Mouse (Mus musculus): ENCODE results near the gene Dnm3. TPM values are rescaled to one million over a fixed set of nuclear protein-coding genes. Genes with fewer than 3 reads are reported as not detected.
A peak's percentile ranks its signal among the peaks of the same experiment; 100 is the strongest.

Gene Dnm3
- polyA plus RNA-seq, 1 experiment from 2014 or later = 18.7 TPM

DNA sequence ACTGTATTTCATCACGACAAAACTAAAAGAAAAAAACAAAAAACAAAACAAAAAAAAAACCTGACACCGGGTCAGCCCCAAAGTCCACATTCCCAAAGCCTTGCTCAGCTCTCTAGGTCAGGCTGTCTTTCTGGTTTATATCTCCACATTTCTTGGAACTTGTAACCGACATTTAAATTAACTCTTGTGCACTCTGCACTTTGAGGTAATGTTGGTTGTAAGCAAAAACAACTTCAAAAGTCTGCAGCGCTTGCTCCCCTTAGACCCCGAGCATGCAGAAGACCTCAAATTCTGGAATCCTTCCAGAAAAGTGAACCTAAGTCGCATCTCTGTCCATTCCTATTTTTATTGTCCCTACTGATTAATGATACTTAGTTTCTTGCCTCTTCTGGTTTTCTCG is 297.4 kb downstream of the Dnm3 start:
- Histone ChIP-seq H3K36me3 (no peaks in the 10 kb centered on the region), H3K9me3 (no peaks in the 10 kb centered on the region), H3K9ac (replicated peaks) (no peak overlapping the region), H3K4me3 (replicated peaks) (no peak overlapping the region), H3K27me3 (no peaks in the 10 kb centered on the region), H3K4me2 (no peak overlapping the region), H3K4me1 (replicated peaks) (peaks cover 47% of the 10 kb centered on the region), H3K27ac (peak overlapping the region; percentile 59)
- 57% methylated on average over 7 of the region's 7 CpGs for WGBS
- no peak for ATAC-seq (ENCODE audit: insufficient number of reproducible peaks, insufficient read depth, low FRiP score, low TSS enrichment, low read depth)

DNA sequence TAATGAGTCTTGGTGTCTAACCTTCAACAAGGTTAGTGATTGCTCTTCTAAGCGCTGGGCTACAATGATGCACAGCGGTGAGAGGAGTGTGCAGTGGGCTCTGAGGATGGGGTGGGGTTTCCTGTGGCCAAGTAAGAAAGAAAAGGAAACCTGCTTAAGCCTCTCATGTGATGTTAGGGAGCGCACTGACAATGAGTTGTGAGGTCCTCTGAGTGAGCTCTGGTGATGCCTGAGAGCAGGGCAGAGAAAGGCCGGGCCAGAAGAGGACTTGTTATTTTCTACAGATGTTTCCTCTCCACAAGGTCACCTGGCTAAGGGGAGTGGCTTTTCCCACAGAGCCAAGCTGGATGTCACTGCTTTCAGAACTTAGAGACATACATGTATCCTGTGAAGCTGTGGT is 298.4 kb downstream of the Dnm3 start:
- H3K27me3 ChIP-seq = no peaks in the 10 kb centered on the region
- no peak overlapping the region for H3K4me2 ChIP-seq
- no peak overlapping the region for H3K4me3 ChIP-seq (replicated peaks)
- 84% methylated on average over 4 of the region's 4 CpGs for WGBS
- peak overlapping the region; percentile 59; the same call in 1 of the 2 replicates for H3K27ac ChIP-seq
- H3K9me3 ChIP-seq = no peaks in the 10 kb centered on the region
- H3K36me3 ChIP-seq = no peaks in the 10 kb centered on the region
- H3K9ac ChIP-seq (replicated peaks) = no peak overlapping the region
- no peak for ATAC-seq (ENCODE audit: insufficient number of reproducible peaks, insufficient read depth, low FRiP score, low TSS enrichment, low read depth)
- H3K4me1 ChIP-seq (replicated peaks) = peaks cover 38% of the 10 kb centered on the region

DNA sequence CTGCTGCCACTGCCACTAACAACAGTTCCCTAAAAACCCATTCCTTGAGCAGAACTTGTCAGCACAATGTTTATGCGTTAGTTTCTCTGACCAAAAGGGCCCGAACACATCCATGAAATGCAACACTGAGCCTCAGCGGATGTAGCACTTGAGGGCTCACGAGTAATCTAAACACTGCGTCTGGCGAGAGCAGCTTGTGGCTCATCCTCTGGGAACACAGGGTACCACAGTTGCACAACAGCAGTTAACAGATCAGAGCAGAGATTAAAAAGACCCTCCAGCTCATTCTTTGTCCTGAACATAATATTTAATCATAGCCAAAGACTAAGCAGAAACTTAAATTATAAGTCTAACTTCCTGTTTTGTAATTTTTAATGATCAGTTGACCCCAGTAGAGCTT is 305.0 kb downstream of the Dnm3 start:
- WGBS = 66% methylated on average over 6 of the region's 6 CpGs

DNA sequence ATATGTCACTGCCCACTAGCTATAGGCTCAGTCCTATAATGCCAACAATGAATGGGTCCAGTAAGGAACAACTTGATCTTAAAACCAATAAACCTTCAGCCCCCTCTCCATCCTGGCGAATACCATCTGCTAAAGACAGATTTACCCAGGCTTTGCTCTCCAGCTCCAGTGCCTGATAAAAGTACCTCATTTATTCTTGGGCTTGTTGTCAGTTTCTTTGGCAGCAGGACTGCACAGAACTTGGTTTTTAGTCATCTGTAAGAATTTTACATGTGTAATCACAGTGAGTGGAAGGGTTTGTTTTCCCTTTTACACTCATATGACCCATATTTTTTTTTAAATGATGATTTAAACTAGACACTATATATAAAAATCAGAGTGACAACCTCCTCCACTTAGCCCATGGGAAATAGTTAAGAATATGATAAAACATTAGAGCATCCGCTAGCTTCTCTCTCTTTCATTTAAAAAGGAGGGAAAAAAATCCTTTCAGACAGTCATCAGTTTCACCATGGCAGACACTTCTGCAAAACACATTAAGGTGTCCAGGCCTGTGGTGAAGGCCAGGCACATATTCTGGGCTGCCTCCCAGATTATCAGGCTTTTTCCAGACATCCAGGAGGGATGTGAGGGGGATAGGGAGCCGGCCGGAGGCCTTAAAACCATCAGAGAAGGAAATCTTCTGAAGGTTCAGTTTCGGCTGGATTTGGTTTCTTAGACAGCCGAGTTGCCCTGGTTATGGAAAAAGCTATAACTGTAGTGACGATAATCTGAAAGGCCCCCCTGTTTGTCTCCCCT is 313.9 kb downstream of the Dnm3 start:
- WGBS = 52% methylated on average over 7 of the region's 7 CpGs
- Histone ChIP-seq H3K9me3 (no peaks in the 10 kb centered on the region), H3K4me2 (no peak overlapping the region), H3K4me3 (replicated peaks) (no peak overlapping the region), H3K27me3 (no peaks in the 10 kb centered on the region), H3K4me1 (replicated peaks) (peaks cover 24% of the 10 kb centered on the region), H3K36me3 (no peaks in the 10 kb centered on the region), H3K27ac (peak overlapping the region; percentile 57), H3K9ac (replicated peaks) (no peak overlapping the region)
- no peak for ATAC-seq (ENCODE audit: insufficient number of reproducible peaks, insufficient read depth, low FRiP score, low TSS enrichment, low read depth)

More for the DNA sequence above, 305.0 kb downstream of the Dnm3 start:
- Histone ChIP-seq H3K36me3 (no peaks in the 10 kb centered on the region), H3K27me3 (no peaks in the 10 kb centered on the region), H3K27ac (no peak overlapping the region), H3K9me3 (no peaks in the 10 kb centered on the region), H3K9ac (replicated peaks) (no peak overlapping the region), H3K4me2 (no peak overlapping the region), H3K4me1 (replicated peaks) (peaks cover 8% of the 10 kb centered on the region; the same call in 1 of the 2 replicates), H3K4me3 (replicated peaks) (no peak overlapping the region)
- ATAC-seq (ENCODE audit: insufficient number of reproducible peaks, insufficient read depth, low FRiP score, low TSS enrichment, low read depth) = no peak

DNA sequence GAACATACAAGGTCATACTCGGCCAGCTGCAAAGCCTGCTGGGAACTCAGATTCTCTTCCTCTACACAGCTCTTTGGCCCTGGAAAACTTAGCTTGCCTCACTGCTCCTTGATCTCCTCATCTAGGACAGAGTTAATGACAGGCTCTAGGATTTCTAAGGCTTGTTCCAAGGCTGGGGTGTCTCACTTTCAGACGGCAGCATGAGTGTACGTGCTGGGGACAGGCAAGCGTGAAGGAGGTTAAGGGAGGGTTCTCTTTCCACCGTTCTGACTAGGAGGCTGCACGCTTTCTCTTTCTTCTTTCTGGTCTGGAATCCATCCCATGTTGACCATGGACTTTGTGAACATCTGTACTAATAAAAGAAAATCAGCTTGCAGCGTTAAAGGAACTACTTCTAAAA is 315.2 kb downstream of the Dnm3 start:
- Histone ChIP-seq H3K27ac (peak overlapping the region; percentile 57), H3K27me3 (no peaks in the 10 kb centered on the region), H3K36me3 (no peaks in the 10 kb centered on the region), H3K4me3 (replicated peaks) (no peak overlapping the region), H3K4me1 (replicated peaks) (peaks cover 35% of the 10 kb centered on the region), H3K9ac (replicated peaks) (no peak overlapping the region), H3K4me2 (no peak overlapping the region), H3K9me3 (no peaks in the 10 kb centered on the region)
- 80% methylated on average over 7 of the region's 7 CpGs for WGBS
- ATAC-seq (ENCODE audit: insufficient number of reproducible peaks, insufficient read depth, low FRiP score, low TSS enrichment, low read depth) = no peak

DNA sequence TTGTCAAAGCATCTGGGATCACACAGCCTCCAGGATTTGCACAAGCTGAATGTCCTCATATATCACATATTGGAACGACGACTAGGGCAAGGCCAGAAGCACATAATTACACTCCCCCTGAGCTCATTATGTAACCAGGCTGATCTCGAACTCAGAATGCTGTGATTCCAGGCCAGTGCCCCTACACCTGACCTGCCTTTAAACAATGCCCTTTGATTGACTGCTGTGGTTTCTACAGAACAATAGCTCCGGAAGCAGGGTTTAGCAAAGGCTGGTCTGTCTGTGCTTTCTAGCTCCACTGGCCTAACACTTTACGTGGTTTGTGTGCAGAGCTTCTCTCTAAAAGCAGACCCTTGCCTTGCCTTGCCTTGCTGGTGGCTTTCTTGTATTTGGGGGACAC is 315.6 kb downstream of the Dnm3 start:
- H3K4me3 ChIP-seq (replicated peaks) = no peak overlapping the region
- 47% methylated on average over 5 of the region's 5 CpGs for WGBS
- ATAC-seq (ENCODE audit: insufficient number of reproducible peaks, insufficient read depth, low FRiP score, low TSS enrichment, low read depth) = no peak
- no peak overlapping the region for H3K4me2 ChIP-seq
- H3K9ac ChIP-seq (replicated peaks) = no peak overlapping the region
- H3K9me3 ChIP-seq = no peaks in the 10 kb centered on the region
- peak overlapping the region; percentile 57 for H3K27ac ChIP-seq
- no peaks in the 10 kb centered on the region for H3K27me3 ChIP-seq
- H3K4me1 ChIP-seq (replicated peaks) = peaks cover 35% of the 10 kb centered on the region
- no peaks in the 10 kb centered on the region for H3K36me3 ChIP-seq

DNA sequence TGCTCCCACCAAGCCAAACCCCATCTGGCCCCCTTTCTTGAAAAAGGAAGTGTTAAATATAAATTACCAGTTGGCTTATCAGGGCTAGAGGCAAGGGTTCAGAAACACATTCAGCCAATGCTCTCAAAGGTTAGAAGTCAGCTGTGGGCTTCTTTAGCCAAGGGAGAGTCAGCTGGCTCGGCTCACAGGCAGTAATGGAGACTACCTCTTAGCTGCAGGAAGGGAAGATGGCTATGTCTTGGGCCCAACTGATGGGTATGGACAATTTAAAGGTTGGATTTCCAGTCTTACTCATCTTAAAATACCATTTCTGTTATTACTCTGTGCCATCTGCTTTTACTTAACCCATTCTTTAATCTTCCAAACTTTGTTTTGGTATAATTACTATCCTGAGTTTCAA is 317.1 kb downstream of the Dnm3 start:
- H3K4me2 ChIP-seq = no peak overlapping the region
- H3K9ac ChIP-seq (replicated peaks) = no peak overlapping the region
- no peaks in the 10 kb centered on the region for H3K36me3 ChIP-seq
- H3K27me3 ChIP-seq = no peaks in the 10 kb centered on the region
- 34% methylated on average over 1 of the region's 1 CpGs for WGBS
- no peaks in the 10 kb centered on the region for H3K9me3 ChIP-seq
- no peak overlapping the region for H3K4me3 ChIP-seq (replicated peaks)
- peak overlapping the region; percentile 23; the same call in 1 of the 2 replicates for H3K27ac ChIP-seq
- H3K4me1 ChIP-seq (replicated peaks) = peaks cover 35% of the 10 kb centered on the region
- no peak for ATAC-seq (ENCODE audit: insufficient number of reproducible peaks, insufficient read depth, low FRiP score, low TSS enrichment, low read depth)

DNA sequence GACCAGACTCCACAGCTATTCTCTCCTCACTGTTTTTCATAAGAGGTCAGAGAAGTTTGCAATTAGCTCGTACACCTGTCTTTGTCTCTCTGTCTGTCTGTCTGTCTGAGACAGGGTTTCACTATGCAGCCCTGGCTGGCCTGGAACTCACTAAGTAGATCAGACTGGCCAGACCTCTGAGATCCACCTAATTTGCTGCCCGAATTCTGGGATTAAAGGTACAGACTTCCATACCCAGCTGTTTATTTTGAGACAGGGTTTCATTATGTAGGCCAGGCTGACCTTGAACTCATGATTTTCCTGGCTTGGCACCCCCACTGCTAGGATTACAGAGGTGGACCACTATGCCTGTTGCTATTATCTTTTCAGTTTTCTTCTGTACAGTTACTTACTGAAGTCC is 319.3 kb downstream of the Dnm3 start:
- no peak for ATAC-seq (ENCODE audit: insufficient number of reproducible peaks, insufficient read depth, low FRiP score, low TSS enrichment, low read depth)
- Histone ChIP-seq H3K27ac (peak overlapping the region; percentile 56; the same call in 1 of the 2 replicates), H3K4me3 (replicated peaks) (no peak overlapping the region), H3K4me1 (replicated peaks) (peaks cover 24% of the 10 kb centered on the region), H3K27me3 (no peaks in the 10 kb centered on the region), H3K9ac (replicated peaks) (no peak overlapping the region), H3K9me3 (no peaks in the 10 kb centered on the region), H3K36me3 (no peaks in the 10 kb centered on the region), H3K4me2 (no peak overlapping the region)
- WGBS = 71% methylated on average over 2 of the region's 2 CpGs

DNA sequence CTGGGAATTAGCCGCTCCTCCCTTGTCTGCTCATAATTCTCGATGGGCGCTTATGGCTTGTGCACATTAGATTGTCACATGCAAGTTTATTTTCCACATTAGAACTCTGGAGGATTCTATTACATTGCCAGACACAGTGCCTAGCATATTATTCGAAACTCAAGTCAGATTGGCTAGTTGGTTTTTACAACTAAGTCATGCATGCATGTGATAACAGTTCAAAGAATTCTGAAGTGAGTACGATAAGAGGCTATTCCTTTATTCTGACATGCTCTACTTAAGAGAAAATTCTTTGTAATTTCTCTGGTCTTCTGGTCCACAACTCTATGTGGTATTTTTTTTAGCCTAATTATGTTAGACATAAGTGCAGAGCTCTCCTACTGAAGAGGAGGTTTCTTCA is 320.2 kb downstream of the Dnm3 start:
- Histone ChIP-seq H3K4me2 (no peak overlapping the region), H3K4me1 (replicated peaks) (peaks cover 25% of the 10 kb centered on the region), H3K36me3 (no peaks in the 10 kb centered on the region), H3K9ac (replicated peaks) (no peak overlapping the region), H3K27me3 (no peaks in the 10 kb centered on the region), H3K4me3 (replicated peaks) (no peak overlapping the region), H3K27ac (peak overlapping the region; percentile 74; the same call in 1 of the 2 replicates), H3K9me3 (no peaks in the 10 kb centered on the region)
- ATAC-seq (ENCODE audit: insufficient number of reproducible peaks, insufficient read depth, low FRiP score, low TSS enrichment, low read depth) = no peak
- WGBS = 65% methylated on average over 5 of the region's 5 CpGs

DNA sequence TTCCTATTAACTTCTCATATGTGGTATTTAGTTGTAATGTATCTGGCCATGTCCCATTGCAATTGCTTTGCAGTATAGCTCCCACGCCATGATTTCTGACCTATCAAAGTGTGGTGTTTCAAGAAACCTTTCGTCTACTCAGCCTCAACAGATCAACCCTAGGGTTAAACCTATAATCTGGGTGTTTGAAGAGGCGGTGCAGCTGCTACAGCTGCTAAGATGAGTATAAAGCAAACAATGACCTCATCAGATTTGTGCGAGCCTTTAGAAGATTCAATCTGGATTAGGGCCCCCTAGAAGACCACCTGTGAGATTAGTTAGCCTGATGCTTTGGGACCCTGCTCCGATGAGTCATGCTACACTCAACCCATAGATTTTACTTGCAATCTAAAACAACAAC is 321.0 kb downstream of the Dnm3 start:
- no peaks in the 10 kb centered on the region for H3K9me3 ChIP-seq
- peak overlapping the region; percentile 74 for H3K27ac ChIP-seq
- peaks cover 22% of the 10 kb centered on the region for H3K4me1 ChIP-seq (replicated peaks)
- H3K27me3 ChIP-seq = no peaks in the 10 kb centered on the region
- 81% methylated on average over 5 of the region's 5 CpGs for WGBS
- H3K4me3 ChIP-seq (replicated peaks) = no peak overlapping the region
- ATAC-seq (ENCODE audit: insufficient number of reproducible peaks, insufficient read depth, low FRiP score, low TSS enrichment, low read depth) = no peak
- no peaks in the 10 kb centered on the region for H3K36me3 ChIP-seq
- H3K9ac ChIP-seq (replicated peaks) = no peak overlapping the region
- H3K4me2 ChIP-seq = no peak overlapping the region

DNA sequence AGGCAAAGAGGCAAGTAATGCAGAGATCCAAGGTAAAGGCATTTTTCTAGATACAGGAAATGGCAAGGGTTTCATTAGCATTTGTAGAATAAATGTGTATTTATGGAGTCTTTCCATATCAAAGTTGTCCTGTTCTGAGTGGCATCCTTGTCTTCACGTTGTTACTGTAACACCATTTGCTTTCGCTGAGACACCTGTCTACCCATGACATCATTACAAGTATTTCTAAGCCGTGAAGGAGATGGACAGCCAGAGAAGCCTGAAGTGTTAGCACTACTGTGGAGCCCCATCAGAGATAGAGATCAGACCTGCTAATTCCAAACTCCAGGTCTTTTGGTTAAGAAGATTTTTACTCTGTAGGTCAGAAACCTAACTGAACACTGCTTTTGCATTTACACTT is 322.3 kb downstream of the Dnm3 start:
- Histone ChIP-seq H3K27me3 (no peaks in the 10 kb centered on the region), H3K4me1 (replicated peaks) (peaks cover 22% of the 10 kb centered on the region), H3K4me2 (no peak overlapping the region), H3K27ac (no peak overlapping the region), H3K9me3 (no peaks in the 10 kb centered on the region), H3K36me3 (no peaks in the 10 kb centered on the region), H3K9ac (replicated peaks) (no peak overlapping the region), H3K4me3 (replicated peaks) (no peak overlapping the region)
- no peak for ATAC-seq (ENCODE audit: insufficient number of reproducible peaks, insufficient read depth, low FRiP score, low TSS enrichment, low read depth)
- WGBS = 92% methylated on average over 3 of the region's 3 CpGs

DNA sequence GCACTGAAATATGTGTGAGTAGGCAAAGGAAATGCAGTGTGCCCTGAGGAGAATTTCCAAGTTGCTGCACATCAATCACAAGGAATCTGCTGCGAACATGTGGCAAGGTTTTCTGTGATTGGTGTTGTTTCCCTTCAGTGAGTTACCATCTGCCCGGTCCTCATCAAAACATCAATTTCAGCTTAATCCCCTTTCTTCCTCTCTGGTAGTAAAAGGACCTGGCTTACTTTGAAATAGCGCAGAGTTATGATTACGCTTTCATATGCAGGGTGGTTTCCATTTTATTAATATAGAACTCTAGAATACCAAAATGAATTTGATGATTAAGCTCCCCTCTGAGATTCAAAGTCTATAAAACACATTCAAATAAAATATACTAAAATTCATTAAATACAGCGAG is 324.7 kb downstream of the Dnm3 start:
- H3K4me1 ChIP-seq (replicated peaks) = peaks cover 15% of the 10 kb centered on the region
- no peak overlapping the region for H3K9ac ChIP-seq (replicated peaks)
- no peaks in the 10 kb centered on the region for H3K9me3 ChIP-seq
- H3K27me3 ChIP-seq = no peaks in the 10 kb centered on the region
- H3K27ac ChIP-seq = peak overlapping the region; percentile 78
- no peak for ATAC-seq (ENCODE audit: insufficient number of reproducible peaks, insufficient read depth, low FRiP score, low TSS enrichment, low read depth)
- 39% methylated on average over 5 of the region's 5 CpGs for WGBS
- no peaks in the 10 kb centered on the region for H3K36me3 ChIP-seq
- no peak overlapping the region for H3K4me2 ChIP-seq
- no peak overlapping the region for H3K4me3 ChIP-seq (replicated peaks)
